Comparison of ENCODE assay signal across 24 mouse cellular contexts in the genomic region with DNA sequence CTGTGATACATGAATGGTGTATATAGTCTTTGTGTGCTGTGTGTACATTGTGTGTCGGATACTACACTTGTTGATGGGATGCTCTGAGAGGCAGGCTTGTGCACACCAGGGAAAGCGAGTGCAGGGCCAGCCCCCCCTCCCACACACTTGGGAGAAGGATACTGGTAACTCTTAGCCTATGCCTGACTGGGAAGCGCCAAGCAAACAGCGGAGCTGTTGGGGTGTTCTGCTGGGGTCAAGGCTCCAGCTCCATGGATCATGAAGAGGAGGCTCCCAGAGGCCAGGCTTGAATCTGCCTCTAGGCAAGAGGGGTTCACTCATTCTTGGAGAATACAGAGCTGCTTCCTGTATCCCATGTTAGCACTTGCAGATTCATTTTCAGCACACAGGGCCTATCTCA. TPM values are rescaled to one million over a fixed set of nuclear protein-coding genes. Genes with fewer than 3 reads are reported as not detected.
DNase-seq lines count a peak whose midpoint lies in the region; ATAC-seq and TF ChIP-seq lines count a peak whose summit lies in the region.
"Had no signal": no experiment of that assay in that cellular context is flagged by ENCODE, and none has a peak within 500 bp of the region (broad histone marks: within the 10 kb centered on the region; RNA-seq: fewer than 3 reads in every experiment).

No protein-coding gene starts in this region.

- no peak overlapping the region for H3K4me3 ChIP-seq in intestine, embryonic 14.5 days (ENCODE audit: low read depth, low read length)
- H3K4me3 ChIP-seq in intestine, embryonic 15.5 days (replicated peaks): no peak overlapping the region
- H3K4me3 ChIP-seq in stomach, embryonic 15.5 days (replicated peaks): no peak overlapping the region
- no peak overlapping the region for H3K4me3 ChIP-seq in stomach, postnatal 0 days (ENCODE audit: low read depth, low read length)
- H3K4me3 ChIP-seq in limb, embryonic 11.5 days (ENCODE audit: low read depth, low read length): no peak overlapping the region
- H3K4me3 ChIP-seq in heart, embryonic 11.5 days (ENCODE audit: low read depth, low read length): no peak overlapping the region
- H3K4me3 ChIP-seq: forebrain, embryonic 13.5 days; heart, adult 2 months; layer of hippocampus, adult 2 months; liver, embryonic 12.5 days had no signal

- ATAC-seq in intestine, embryonic 14.5 days (replicated peaks; ENCODE audit: low FRiP score, low TSS enrichment, low read depth): no peak
- no peak for ATAC-seq in intestine, embryonic 15.5 days
- ATAC-seq in stomach, embryonic 15.5 days (ENCODE audit: insufficient read depth, low FRiP score, low read depth): no peak
- no peak for ATAC-seq in stomach, postnatal 0 days (ENCODE audit: low FRiP score, low TSS enrichment)
- ATAC-seq in limb, embryonic 11.5 days (ENCODE audit: insufficient number of reproducible peaks, low FRiP score, low TSS enrichment, low read depth): peak; percentile 20; the same call in 1 of the 2 replicates
- no peak for ATAC-seq in heart, embryonic 11.5 days (replicated peaks; ENCODE audit: insufficient number of reproducible peaks, low FRiP score, low TSS enrichment)
- ATAC-seq: forebrain, embryonic 13.5 days; liver, embryonic 12.5 days; midbrain, embryonic 16.5 days had no signal

- no peak overlapping the region for H3K9ac ChIP-seq in intestine, embryonic 14.5 days (ENCODE audit: low read length)
- H3K9ac ChIP-seq in intestine, embryonic 15.5 days: no peak overlapping the region
- no peak overlapping the region for H3K9ac ChIP-seq in stomach, embryonic 15.5 days
- no peak overlapping the region for H3K9ac ChIP-seq in stomach, postnatal 0 days (ENCODE audit: low read length)
- H3K9ac ChIP-seq in limb, embryonic 11.5 days (ENCODE audit: low read length): peak overlapping the region; percentile 36; the same call in 1 of the 2 replicates
- no peak overlapping the region for H3K9ac ChIP-seq in heart, embryonic 11.5 days (ENCODE audit: low read depth, low read length)
- H3K9ac ChIP-seq: forebrain, embryonic 13.5 days; liver, embryonic 12.5 days had no signal

- H3K36me3 ChIP-seq in intestine, embryonic 14.5 days (ENCODE audit: control insufficient read depth, insufficient read depth, low read length): no peaks in the 10 kb centered on the region
- H3K36me3 ChIP-seq in intestine, embryonic 15.5 days: no peaks in the 10 kb centered on the region
- H3K36me3 ChIP-seq in stomach, embryonic 15.5 days: no peaks in the 10 kb centered on the region
- no peaks in the 10 kb centered on the region for H3K36me3 ChIP-seq in stomach, postnatal 0 days (ENCODE audit: control insufficient read depth, insufficient read depth, low read length)
- no peaks in the 10 kb centered on the region; the same call in 1 of the 2 replicates for H3K36me3 ChIP-seq in limb, embryonic 11.5 days (ENCODE audit: control insufficient read depth, insufficient read depth, low read length)
- H3K36me3 ChIP-seq in heart, embryonic 11.5 days (ENCODE audit: control insufficient read depth, insufficient read depth, low read length): no peaks in the 10 kb centered on the region
- H3K36me3 ChIP-seq: liver, embryonic 12.5 days had no signal

- peaks cover 13% of the 10 kb centered on the region; the same call in 1 of the 2 replicates for H3K4me1 ChIP-seq in intestine, embryonic 14.5 days (replicated peaks; ENCODE audit: control insufficient read depth, insufficient read depth, low read length)
- no peaks in the 10 kb centered on the region for H3K4me1 ChIP-seq in intestine, embryonic 15.5 days (replicated peaks)
- H3K4me1 ChIP-seq in stomach, embryonic 15.5 days: peaks cover 13% of the 10 kb centered on the region; the same call in 1 of the 2 replicates
- H3K4me1 ChIP-seq in stomach, postnatal 0 days (replicated peaks; ENCODE audit: control insufficient read depth, insufficient read depth): no peaks in the 10 kb centered on the region
- H3K4me1 ChIP-seq in limb, embryonic 11.5 days (ENCODE audit: control insufficient read depth, insufficient read depth, low read length): peaks cover 30% of the 10 kb centered on the region
- H3K4me1 ChIP-seq in heart, embryonic 11.5 days (ENCODE audit: control insufficient read depth, insufficient read depth, low read length): no peaks in the 10 kb centered on the region
- H3K4me1 ChIP-seq: forebrain, embryonic 13.5 days; liver, embryonic 12.5 days had no signal

- no peak for TF ChIP-seq EP300 in stomach, postnatal 0 days (optimal IDR thresholded peaks at IDR 0.05)

- no peaks in the 10 kb centered on the region for H3K9me3 ChIP-seq in intestine, embryonic 14.5 days (ENCODE audit: control insufficient read depth, low read length)
- H3K9me3 ChIP-seq in intestine, embryonic 15.5 days: no peaks in the 10 kb centered on the region
- no peaks in the 10 kb centered on the region for H3K9me3 ChIP-seq in stomach, embryonic 15.5 days
- no peaks in the 10 kb centered on the region for H3K9me3 ChIP-seq in stomach, postnatal 0 days (ENCODE audit: control insufficient read depth, low read length)
- no peaks in the 10 kb centered on the region for H3K9me3 ChIP-seq in limb, embryonic 11.5 days (ENCODE audit: control insufficient read depth, low read length)
- H3K9me3 ChIP-seq in heart, embryonic 11.5 days (replicated peaks; ENCODE audit: control insufficient read depth, low read length): no peaks in the 10 kb centered on the region
- H3K9me3 ChIP-seq: forebrain, embryonic 13.5 days; liver, embryonic 12.5 days had no signal

- 75% methylated on average over 4 of the region's 4 CpGs for WGBS in intestine, embryonic 14.5 days
- 81% methylated on average over 4 of the region's 4 CpGs for WGBS in intestine, embryonic 15.5 days
- 84% methylated on average over 4 of the region's 4 CpGs for WGBS in stomach, embryonic 15.5 days
- WGBS in stomach, postnatal 0 days: 82% methylated on average over 4 of the region's 4 CpGs
- 38% methylated on average over 4 of the region's 4 CpGs for WGBS in limb, embryonic 11.5 days
- 73% methylated on average over 4 of the region's 4 CpGs for WGBS in heart, embryonic 11.5 days (ENCODE audit: insufficient replicate concordance)

- H3K4me2 ChIP-seq in intestine, embryonic 14.5 days (ENCODE audit: low read length): no peak overlapping the region
- no peak overlapping the region for H3K4me2 ChIP-seq in intestine, embryonic 15.5 days (replicated peaks)
- H3K4me2 ChIP-seq in stomach, embryonic 15.5 days: no peak overlapping the region
- no peak overlapping the region for H3K4me2 ChIP-seq in stomach, postnatal 0 days (replicated peaks; ENCODE audit: low read depth)
- no peak overlapping the region for H3K4me2 ChIP-seq in limb, embryonic 11.5 days (ENCODE audit: low read depth, severe bottlenecking)
- H3K4me2 ChIP-seq in heart, embryonic 11.5 days: no peak overlapping the region
- H3K4me2 ChIP-seq: forebrain, embryonic 13.5 days; liver, embryonic 12.5 days had no signal

- H3K27me3 ChIP-seq in intestine, embryonic 14.5 days (replicated peaks; ENCODE audit: control insufficient read depth, insufficient read depth, low read length): no peaks in the 10 kb centered on the region
- H3K27me3 ChIP-seq in intestine, embryonic 15.5 days (replicated peaks): no peaks in the 10 kb centered on the region
- no peaks in the 10 kb centered on the region for H3K27me3 ChIP-seq in stomach, embryonic 15.5 days (replicated peaks)
- no peaks in the 10 kb centered on the region for H3K27me3 ChIP-seq in stomach, postnatal 0 days (ENCODE audit: control insufficient read depth, insufficient read depth, low read length)
- no peaks in the 10 kb centered on the region for H3K27me3 ChIP-seq in limb, embryonic 11.5 days (ENCODE audit: control insufficient read depth, insufficient read depth, low read length)
- H3K27me3 ChIP-seq in heart, embryonic 11.5 days (ENCODE audit: control insufficient read depth, insufficient read depth, low read length): no peaks in the 10 kb centered on the region
- H3K27me3 ChIP-seq: CH12.LX; forebrain, embryonic 13.5 days; liver, embryonic 12.5 days had no signal

- 0 out of 2 replicates have a peak overlapping the region, but pooled peaks have one; percentile 16 for H3K27ac ChIP-seq in intestine, embryonic 14.5 days (ENCODE audit: low read depth)
- no peak overlapping the region for H3K27ac ChIP-seq in intestine, embryonic 15.5 days
- H3K27ac ChIP-seq in stomach, embryonic 15.5 days: 0 out of 2 replicates have a peak overlapping the region, but pooled peaks have one; percentile 4
- no peak overlapping the region for H3K27ac ChIP-seq in stomach, postnatal 0 days (replicated peaks)
- peak overlapping the region; percentile 94 for H3K27ac ChIP-seq in limb, embryonic 11.5 days (replicated peaks; ENCODE audit: low read depth, low read length)
- no peak overlapping the region for H3K27ac ChIP-seq in heart, embryonic 11.5 days (ENCODE audit: low read depth, low read length)
- H3K27ac ChIP-seq: forebrain, embryonic 13.5 days; heart, adult 2 months; layer of hippocampus, adult 2 months; liver, embryonic 12.5 days had no signal

- no peak for DNase-seq in intestine, embryonic 14.5 days (ENCODE audit: low spot score)
- no peak for DNase-seq in stomach, postnatal 0 days (ENCODE audit: low spot score)
- peak; percentile 64 for DNase-seq in limb, embryonic 11.5 days (ENCODE audit: low spot score)
- DNase-seq in adrenal gland, adult 8-10 months: no peak
- DNase-seq: adrenal gland, postnatal 25 days; cerebellum, adult 11-12 months; cerebellum, postnatal 25 days; gastrocnemius, postnatal 14 days; heart, adult 2 months; kidney, adult 9 months; layer of hippocampus, postnatal 36 days; lung, adult 2 months; lung, postnatal 4 days; retina, postnatal 1 day; thymus, postnatal 36 days had no signal

- TF ChIP-seq CTCF in stomach, postnatal 0 days (IDR thresholded peaks at IDR 0.05; ENCODE audit: low read depth): no peak

RNA-seq across cellular contexts. Expression of gene Nxnl2, which starts 50.1 kb away (rescaled TPM):
- 2.1 and 2.2 TPM in 2 replicates for polyA plus RNA-seq in intestine, embryonic 14.5 days (2014; fragmentation: Nextera tagmentation; extraction: Ambion mirVana)
- 2.1 and 2.3 TPM in 2 replicates for polyA plus RNA-seq in intestine, embryonic 15.5 days (2015; fragmentation: Nextera tagmentation; extraction: Ambion mirVana)
- 1.5 and 1.6 TPM in 2 replicates for polyA plus RNA-seq in stomach, embryonic 15.5 days (2015; fragmentation: Nextera tagmentation; extraction: Ambion mirVana)
- polyA plus RNA-seq in stomach, postnatal 0 days (2015; fragmentation: Nextera tagmentation; extraction: Ambion mirVana): 4.3 and 4.6 TPM in 2 replicates
- 3.9 and 4.4 TPM in 2 replicates for polyA plus RNA-seq in limb, embryonic 11.5 days (2014; fragmentation: Nextera tagmentation; extraction: Ambion mirVana)
- polyA plus RNA-seq in heart, embryonic 11.5 days (2014; fragmentation: Nextera tagmentation; extraction: Ambion mirVana): 0.69 and 1.2 TPM in 2 replicates
- under 1 TPM in 2 of 4 experiments, not detected in 2; 0.45 to 0.65 TPM for total RNA-seq in adrenal gland, adult 8-10 months (2022)
- total RNA-seq: MEL had no signal

Comparison
In these comparisons a context has a peak if more than half of its experiments do, and no peak if none do; other contexts are left out.
1. H3K27ac ChIP-seq: peak in intestine, embryonic 14.5 days (single experiment), stomach, embryonic 15.5 days (single experiment) and limb, embryonic 11.5 days (single experiment); none in intestine, embryonic 15.5 days (single experiment), stomach, postnatal 0 days (single experiment) and heart, embryonic 11.5 days (single experiment).